Mouse (Mus musculus): ENCODE data around the gene Alox12b. TPM values are rescaled to one million over a fixed set of nuclear protein-coding genes. Genes with fewer than 3 reads are reported as not detected.
A peak's percentile ranks its signal among the peaks of the same experiment; 100 is the strongest.

Gene Alox12b
- polyA plus RNA-seq, 1 experiment: 2.0 TPM

- peak in 1 of 2 experiments; percentile 62 for DNase-seq (ENCODE audit: extremely low spot score in 1 of 2, low spot score in 1 of 2)
Measured at GRCm38 (mm10) chr11:69171626-69172025, 14.8 kb downstream of the Alox12b start.

GRCm38 (mm10) chr11:69172606-69173005 lies 15.8 kb downstream of the Alox12b start:
- no peak for DNase-seq (ENCODE audit: extremely low spot score in 1 of 2, low spot score in 1 of 2)

- DNase-seq (ENCODE audit: extremely low spot score in 1 of 2, low spot score in 1 of 2): no peak
Measured at GRCm38 (mm10) chr11:69174722-69175121, 17.9 kb downstream of the Alox12b start.

- no peak for DNase-seq (ENCODE audit: extremely low spot score in 1 of 2, low spot score in 1 of 2)
Measured at GRCm38 (mm10) chr11:69178525-69178924, 21.7 kb downstream of the Alox12b start.

- DNase-seq (ENCODE audit: extremely low spot score in 1 of 2, low spot score in 1 of 2): no peak
Measured at GRCm38 (mm10) chr11:69179512-69179911, 22.7 kb downstream of the Alox12b start.

GRCm38 (mm10) chr11:69180120-69180519 lies 23.3 kb downstream of the Alox12b start:
- no peak for DNase-seq (ENCODE audit: extremely low spot score in 1 of 2, low spot score in 1 of 2)

GRCm38 (mm10) chr11:69185031-69185430 lies 28.2 kb downstream of the Alox12b start:
- no peak for DNase-seq (ENCODE audit: extremely low spot score in 1 of 2, low spot score in 1 of 2)

- DNase-seq (ENCODE audit: extremely low spot score in 1 of 2, low spot score in 1 of 2): no peak
Measured at GRCm38 (mm10) chr11:69185936-69186335, 29.1 kb downstream of the Alox12b start.

GRCm38 (mm10) chr11:69192840-69193239 lies 36.1 kb downstream of the Alox12b start:
- DNase-seq (ENCODE audit: extremely low spot score in 1 of 2, low spot score in 1 of 2): peak in 1 of 2 experiments; percentile 49

GRCm38 (mm10) chr11:69196766-69197165 lies 40.0 kb downstream of the Alox12b start:
- no peak for DNase-seq (ENCODE audit: extremely low spot score in 1 of 2, low spot score in 1 of 2)

GRCm38 (mm10) chr11:69197194-69197593 lies 40.4 kb downstream of the Alox12b start:
- DNase-seq (ENCODE audit: extremely low spot score in 1 of 2, low spot score in 1 of 2): peak in 1 of 2 experiments; percentile 12

GRCm38 (mm10) chr11:69197743-69198142 lies 41.0 kb downstream of the Alox12b start, which contains the start of gene Alox8:
TSS of gene Alox8 (minus strand) at chr11:69197843.
- no peak for DNase-seq (ENCODE audit: extremely low spot score in 1 of 2, low spot score in 1 of 2)

- no peak for DNase-seq (ENCODE audit: extremely low spot score in 1 of 2, low spot score in 1 of 2)
Measured at GRCm38 (mm10) chr11:69199251-69199650, 42.5 kb downstream of the Alox12b start.

- DNase-seq (ENCODE audit: extremely low spot score in 1 of 2, low spot score in 1 of 2): no peak
Measured at GRCm38 (mm10) chr11:69200231-69200630, 43.4 kb downstream of the Alox12b start.

GRCm38 (mm10) chr11:69202469-69203230 lies 45.9 kb downstream of the Alox12b start:
- no peak for DNase-seq (ENCODE audit: extremely low spot score in 1 of 2, low spot score in 1 of 2)

- DNase-seq (ENCODE audit: extremely low spot score in 1 of 2, low spot score in 1 of 2): peak; percentile 46 to 74
Measured at GRCm38 (mm10) chr11:69211431-69211830, 54.6 kb downstream of the Alox12b start.

- DNase-seq (ENCODE audit: extremely low spot score in 1 of 2, low spot score in 1 of 2): no peak
Measured at GRCm38 (mm10) chr11:69217411-69217810, 60.6 kb downstream of the Alox12b start.

- DNase-seq (ENCODE audit: extremely low spot score in 1 of 2, low spot score in 1 of 2): no peak
Measured at GRCm38 (mm10) chr11:69218661-69219060, 61.9 kb downstream of the Alox12b start.

Data from frontal cortex, adult 2 months (tissue).